Mouse (Mus musculus) cerebellum, adult 8-10 months (tissue): ENCODE measurements around the gene Spata2.

Source experiments
- DNase-seq: peaks from one replicate; pipeline ENCODE4 v3.0.0; 2022

Gene Spata2

DNA sequence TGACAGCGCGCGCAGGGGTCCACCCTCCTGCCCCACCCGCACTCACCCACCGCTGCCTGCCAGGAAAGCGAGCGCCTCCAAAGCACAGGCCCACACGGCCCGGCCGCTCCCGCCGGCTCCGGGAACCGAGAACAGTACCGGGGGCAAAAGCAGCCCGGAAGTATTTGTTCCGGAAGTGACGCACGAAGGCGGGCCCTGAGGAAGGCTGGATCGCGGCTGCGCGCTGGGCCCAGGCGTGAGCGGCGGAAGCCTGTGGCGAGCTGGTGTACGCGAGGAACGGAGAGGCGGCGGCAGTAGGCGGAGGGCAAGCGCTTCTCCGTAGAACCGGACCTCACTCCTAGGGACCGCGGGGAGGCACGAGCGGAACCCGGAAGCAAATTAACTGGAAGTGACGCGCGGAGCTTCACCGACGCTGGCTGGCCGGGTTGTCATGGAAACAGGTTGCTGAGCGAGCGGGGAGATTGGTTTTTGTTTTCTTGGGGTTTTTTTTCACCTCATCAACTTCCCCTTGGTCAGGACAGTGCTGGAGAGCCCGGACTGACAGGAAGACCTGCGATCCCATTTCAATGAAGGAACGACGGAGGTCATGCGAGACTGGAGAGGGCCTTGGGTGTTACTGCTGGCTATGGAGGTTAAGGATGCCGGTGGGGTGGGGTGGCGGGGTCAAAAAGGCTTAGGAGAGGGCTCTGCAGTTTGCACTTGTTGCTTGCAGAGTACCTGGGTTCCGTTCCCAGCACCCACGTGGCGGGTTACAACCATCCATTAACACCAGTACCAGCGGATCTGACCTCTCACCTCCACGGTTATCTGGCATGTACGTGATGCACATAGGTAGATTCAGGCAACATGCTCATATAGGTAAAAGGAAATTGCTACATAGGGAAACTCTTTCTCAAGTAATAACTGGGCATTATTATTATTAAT is at the start of gene Spata2:
Spata2 (minus strand) TSS at position 175 of the 924 bp plus-strand sequence.
- DNase-seq = peak; percentile 93

DNA sequence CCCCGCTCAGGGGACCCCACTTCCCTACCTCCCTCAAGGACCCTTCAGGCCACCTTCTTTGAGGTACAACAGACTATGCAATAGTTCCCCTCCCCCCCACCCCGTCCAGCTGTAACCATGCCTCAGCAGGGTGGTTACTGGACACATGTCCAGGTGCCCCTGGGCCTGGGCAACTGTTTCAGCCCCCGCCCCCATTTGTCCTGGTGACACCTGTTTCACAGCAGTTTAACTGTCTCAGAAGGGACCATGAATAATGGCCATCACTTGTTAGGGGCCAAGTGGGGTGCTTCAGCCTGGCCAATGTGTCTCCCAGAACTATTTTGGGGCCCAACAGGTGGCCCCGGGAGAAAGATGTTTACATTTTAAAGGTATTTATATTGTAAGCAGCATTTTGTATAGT is 49.7 kb upstream of the Spata2 start:
- DNase-seq = no peak

DNA sequence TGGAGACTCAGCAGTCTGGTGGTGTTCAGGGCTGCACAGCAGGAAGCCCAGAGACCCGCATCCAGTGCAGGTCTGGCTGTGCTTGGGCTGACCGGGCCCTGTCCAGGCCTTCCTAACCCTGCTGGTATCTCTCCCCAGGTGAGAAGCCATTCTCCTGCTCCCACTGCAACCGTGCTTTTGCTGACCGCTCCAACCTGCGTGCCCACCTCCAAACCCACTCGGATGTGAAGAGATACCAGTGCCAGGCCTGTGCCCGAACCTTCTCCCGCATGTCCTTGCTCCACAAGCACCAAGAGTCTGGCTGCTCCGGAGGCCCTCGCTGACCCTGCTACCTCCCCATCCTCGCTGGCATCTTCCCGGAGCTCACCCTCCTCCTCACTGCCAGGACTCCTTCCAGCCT is 49.1 kb upstream of the Spata2 start:
- no peak for DNase-seq

DNA sequence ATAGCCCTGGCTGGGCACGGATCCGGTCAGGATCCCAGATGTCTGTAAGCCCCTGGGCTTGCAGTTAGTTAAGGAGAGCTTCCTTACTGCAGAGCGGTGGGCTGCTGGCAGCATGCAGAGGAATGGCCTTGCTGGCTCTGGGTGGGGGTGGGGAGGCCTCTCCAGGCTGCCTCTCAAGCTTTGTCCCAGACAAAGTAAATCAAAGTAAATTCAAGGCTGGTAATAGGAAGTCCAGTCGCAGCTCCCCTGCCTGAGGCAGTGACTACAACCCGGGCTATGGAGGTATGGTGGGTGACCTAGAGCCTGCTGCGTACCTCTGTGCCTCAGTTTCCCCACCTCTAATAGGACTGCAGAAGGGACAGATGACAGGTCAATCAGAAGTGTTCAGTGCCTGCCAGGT is 48.6 kb upstream of the Spata2 start:
- no peak for DNase-seq

DNA sequence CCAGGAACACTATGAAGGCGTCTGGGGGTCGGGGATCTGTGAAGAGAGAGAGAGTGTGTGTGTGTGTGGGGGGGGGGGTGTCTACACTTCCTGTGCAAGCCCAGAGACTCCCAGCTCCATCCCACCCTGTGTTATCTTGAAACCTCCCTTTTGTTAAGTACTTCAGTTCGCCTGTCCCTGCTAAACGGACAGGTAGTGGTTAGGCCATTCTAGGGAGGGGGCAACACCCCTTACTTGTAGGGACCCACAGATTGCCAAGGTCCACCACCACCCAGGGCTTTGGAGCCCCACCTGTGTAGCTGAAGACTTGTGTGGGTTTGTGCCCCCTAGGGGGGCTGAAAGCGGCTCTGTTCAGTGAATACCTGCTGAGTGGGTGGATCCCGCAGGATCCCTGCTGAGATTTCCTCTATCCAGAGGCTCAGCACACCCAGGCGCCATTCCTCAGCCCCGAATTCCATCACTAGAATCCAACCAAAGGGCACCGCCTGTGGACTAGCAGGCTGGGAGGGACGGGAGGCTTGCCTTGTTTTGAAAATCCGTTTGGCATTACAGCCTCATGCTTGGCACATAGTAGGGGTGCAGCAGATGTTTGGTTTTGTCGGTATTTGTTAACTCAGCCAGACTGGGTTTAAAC is 47.9 kb upstream of the Spata2 start:
- DNase-seq = no peak

DNA sequence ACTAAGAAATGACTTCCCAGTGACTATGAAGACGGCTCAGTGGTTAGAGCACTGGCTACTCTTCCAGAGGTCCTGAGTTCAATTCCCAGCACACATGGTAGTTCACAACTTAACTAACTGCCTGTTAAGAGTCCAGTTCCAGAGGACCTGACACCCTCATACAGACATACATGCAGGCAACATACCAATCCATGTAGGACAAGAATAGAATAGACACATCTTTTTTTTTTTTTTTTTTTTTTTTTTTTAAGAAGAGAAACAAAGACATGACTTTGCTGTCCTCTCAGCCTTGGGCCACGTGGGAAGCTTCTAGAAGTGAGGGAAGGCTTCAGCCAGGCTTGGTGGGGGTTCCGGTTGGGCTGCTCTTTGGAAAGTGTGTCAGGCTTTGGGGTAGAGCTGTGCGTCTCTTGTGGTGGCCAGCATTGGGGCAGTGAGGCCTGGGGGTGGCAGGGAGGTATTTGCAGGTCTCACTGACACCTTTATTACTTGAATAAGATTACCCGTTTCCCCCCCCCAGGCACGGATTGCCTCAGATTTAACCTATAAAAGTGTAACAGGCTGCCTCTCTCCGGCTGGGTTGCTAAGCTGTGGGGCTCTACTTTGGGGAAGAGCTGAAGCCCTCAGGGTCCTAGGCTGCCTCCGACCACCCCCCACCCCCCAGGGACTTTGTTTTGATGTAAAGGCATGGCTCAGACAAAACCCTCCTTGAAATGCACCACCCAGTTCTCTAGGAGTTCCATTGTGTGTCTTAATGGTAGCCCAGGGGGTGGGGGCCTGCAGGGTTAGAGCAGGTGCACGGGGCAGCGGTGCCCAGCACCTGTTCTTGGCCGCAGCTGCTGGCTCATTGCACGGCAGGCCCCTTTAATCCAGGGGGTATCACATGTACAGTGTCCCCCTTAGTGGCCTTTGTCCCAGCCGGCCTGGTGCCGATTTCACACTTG is 47.1 kb upstream of the Spata2 start:
- DNase-seq = no peak

DNA sequence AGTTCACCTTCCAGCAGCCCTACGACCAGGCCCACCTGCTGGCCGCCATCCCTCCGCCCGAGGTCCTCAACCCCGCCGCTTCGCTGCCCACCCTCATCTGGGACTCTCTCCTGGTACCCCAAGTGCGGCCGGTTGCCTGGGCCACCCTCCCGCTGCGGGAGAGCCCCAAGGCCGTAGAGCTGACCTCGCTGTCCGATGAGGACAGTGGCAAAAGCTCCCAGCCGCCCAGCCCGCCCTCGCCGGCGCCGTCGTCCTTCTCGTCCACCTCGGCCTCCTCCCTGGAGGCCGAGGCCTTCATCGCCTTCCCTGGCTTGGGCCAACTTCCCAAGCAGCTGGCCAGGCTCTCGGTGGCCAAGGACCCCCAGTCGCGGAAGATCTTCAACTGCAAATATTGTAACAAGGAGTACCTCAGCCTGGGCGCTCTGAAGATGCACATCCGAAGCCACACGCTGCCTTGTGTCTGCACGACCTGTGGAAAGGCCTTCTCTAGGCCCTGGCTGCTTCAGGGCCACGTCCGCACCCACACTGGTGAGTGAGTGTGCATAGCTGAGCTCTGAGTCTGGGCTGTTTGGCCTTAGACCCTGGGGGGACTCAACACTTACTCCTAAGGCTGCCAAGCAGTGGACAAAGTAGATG is 46.1 kb upstream of the Spata2 start:
- no peak for DNase-seq

DNA sequence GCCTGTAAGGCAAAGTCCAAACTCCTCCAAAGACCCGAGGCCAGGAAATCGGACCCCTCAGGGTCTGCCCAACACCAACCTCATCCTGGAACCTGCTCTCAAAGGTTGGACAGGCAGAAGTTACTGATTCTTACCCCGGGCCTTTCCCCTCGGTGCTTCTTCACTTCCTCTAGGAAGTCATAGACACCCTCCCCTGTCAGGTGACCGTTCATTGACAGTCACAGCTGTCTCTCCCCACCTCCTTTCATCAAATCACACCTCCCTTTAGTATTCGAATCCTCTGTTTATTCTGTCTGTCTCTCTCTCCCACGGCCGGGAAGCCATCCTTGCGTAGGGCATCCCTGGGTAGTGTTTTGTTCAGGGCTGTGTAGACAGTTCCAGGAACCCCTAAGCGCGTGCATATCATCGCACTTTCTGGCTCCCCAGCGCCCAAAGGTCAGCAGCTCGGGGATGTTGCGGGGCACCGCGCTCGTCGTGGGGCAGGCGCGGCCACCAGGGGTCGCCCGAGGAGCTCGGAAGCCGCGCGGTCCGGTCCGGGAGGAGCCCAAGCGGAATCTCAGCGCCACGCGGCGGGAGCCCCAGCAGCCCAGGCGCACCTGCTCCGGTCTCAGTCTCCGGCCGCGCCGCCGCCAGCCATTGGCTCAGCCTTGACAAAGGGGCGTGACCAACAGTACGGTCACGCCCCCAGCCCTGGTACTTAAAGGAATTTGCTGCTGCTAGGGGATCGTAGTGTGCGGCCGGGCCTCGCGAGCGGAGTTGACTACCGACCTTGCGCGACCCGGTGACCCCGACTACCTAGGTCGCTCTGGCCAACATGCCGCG is 45.0 kb upstream of the Spata2 start, which contains the start of gene Snai1:
Snai1 (plus strand) TSS at position 720 of the 822 bp plus-strand sequence.
- DNase-seq = peak; percentile 85

DNA sequence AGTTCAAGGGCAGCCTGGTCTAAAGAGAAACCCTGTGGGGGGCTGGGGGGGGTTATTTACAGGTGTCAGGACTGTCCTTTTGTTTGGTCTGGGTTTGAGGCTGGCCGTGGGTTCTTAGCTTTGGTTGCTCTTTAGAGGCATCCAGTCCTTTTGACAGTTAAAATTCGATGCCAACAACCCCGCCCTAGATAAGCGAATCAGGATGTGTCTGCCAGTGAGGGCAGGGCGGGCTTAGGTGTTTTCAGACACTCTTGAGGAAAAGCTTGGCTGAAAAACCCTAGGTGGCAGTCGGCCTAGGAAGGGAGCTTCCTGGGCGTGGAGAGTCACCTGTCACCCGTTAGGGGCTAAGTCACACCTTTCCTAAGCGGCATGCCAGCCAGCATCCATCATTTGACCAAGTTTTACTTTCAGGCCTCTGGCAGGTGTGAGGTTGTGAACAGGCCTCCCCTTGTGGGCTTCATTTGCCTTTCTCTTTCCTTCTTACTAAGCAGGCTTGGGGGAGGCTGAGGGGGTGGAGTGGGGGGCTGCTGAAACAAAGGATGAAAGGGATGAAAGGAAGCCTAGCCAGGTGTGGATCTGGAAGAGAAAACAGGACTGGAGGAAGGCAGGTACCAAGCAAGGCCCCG is 43.7 kb upstream of the Spata2 start:
- no peak for DNase-seq

DNA sequence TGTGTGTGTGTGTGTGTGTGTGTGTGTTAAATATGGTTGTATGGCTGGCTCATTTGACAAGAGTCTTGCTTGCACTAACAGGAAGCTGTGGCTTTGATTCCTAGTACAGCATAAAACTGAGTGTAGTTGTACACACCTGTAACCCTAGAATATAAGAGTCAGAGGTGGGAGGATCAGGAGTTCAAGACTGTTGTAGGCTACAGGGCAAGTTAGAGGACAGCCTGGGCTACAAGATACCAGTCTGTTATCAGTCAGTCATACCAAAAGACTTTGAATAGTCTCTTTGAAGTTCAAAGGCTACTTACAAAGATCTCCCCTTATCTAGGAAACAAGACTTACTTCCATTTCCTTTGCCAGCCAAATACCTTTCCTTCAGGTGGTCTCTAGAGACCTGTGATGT is 41.2 kb upstream of the Spata2 start:
- DNase-seq = no peak

DNA sequence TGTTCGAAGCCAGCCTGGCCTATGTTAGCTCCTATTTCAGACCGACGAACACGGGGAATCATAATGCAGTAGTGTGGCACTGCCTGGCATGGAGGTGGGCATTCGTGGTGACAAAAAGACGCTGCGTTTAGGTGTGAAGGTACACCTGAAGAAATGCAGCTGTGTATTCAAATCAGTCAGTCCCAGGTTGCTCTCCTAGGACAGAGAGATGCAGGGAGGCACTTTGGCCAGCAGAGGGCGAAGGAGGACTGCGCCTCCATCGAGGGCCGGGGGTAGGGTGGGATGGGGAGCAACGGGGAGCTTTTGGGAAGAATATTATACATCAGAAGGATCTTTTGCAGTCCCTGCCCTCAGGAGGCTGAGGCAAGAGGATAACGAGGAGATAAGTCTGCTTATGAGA is 39.4 kb upstream of the Spata2 start:
- no peak for DNase-seq

DNA sequence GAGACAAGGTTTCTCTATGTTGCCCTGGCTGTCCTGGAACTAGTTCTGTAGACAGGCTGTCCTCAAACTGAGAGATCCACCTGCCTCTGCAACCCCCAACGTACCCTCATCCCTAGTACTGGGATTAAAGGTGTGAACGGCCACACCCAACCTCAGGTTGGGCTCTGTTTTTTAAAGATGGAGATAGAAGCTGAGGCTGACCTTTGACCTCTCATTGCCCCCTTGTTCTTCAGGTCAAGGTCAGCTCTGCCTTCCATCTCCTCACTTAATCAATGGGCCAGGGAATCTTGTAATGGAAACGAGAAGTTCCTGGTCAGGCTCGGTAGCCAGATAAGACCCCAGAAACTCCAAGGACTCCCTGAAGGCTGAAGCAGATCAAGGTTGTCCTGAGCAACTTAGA is 37.8 kb upstream of the Spata2 start:
- DNase-seq = no peak

DNA sequence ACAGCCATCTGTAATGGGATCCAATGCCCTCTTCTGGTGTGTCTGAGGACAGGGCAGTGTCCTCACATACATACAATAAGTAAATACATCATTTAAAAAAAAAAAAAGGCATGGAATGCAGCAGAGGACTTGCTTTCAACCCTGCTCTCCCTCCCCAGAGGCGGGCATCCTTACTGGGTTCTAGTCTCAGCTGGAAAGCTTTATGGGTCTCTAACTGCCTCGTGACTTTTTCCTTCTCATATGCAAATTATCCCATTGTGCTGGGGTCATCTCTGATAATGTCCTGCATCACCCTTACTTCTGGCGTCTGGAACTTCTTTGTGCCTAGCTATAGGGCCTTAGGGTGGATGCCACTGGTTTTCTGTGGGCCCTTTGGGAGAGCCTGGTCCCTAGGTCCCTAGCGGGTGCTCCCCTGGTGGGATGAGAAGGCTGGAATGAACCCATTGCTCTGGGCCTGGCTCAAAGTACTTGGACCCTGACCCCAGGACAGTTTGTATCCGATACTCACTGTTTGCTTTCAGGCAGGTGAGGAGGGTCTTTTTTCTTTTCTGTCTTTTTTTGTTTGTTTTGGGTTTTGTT is 37.3 kb upstream of the Spata2 start:
- DNase-seq = no peak

DNA sequence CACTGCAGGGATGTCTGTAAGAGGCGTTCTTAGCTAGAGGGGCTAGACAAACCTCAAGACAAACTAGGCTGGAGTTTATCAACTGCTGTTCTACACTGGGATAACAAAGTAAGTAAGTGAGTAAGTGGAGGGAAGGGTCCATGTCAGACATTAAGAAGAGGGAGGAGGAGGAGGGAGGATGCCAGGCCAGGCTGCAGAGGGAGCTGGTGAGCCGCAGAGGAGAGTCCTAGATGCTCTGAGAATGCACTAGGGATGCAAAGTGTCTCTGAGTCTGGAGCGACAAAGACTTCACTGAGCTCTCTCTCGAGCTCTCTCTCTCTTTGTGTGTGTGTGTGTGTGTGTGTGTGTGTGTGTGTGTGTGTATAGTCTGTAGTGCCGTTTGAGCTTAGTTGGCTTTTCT is 35.6 kb upstream of the Spata2 start:
- no peak for DNase-seq

DNA sequence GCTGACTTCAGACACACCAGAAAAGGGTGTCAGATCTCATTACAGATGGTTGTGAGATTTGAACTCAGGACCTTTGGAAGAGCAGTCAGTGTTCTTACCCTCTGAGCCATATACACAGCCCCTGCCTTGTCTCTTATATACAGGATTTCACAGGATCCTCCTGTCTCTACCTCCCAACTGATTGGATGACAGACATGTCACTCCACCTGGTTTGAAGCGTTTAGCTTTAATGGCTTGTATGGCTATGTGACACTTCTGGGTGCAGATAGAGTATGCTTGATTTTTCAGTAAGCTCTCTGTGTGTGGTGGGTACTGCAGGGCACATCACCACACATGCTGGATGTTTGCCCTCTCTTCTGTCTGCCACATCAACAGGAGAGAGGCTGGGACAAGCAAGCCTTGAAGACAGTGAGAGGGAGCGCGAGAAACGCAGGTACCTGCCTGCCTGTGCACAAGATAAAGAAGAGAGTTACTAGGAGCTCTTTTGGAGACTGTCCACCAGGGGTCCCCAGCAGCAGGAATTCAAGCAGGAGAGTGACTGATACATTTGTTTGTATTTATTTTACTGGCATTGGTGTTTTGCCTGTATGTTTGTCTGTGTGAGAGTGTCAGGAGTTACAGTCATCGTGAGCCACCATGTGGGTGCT is 27.0 kb upstream of the Spata2 start:
- no peak for DNase-seq

DNA sequence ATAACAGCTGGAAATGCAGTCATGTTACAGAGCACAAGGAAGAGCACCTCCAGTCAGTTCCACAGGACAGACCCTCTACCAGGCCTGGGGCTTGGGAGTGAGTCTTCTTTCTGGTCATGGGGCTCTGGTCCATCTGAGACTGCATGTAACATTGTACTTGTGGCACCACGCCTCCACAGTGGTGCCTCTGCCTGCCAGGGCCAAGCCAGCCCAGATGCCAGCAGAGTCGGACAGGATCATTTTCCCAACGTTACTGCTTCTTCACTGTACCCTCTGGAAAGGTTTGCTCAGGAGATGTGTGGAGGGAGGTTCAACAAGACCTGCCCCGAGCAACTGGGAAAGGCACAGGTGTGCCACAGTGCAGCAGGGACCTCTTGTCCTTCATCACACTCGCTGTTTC is 23.0 kb upstream of the Spata2 start:
- DNase-seq = no peak

DNA sequence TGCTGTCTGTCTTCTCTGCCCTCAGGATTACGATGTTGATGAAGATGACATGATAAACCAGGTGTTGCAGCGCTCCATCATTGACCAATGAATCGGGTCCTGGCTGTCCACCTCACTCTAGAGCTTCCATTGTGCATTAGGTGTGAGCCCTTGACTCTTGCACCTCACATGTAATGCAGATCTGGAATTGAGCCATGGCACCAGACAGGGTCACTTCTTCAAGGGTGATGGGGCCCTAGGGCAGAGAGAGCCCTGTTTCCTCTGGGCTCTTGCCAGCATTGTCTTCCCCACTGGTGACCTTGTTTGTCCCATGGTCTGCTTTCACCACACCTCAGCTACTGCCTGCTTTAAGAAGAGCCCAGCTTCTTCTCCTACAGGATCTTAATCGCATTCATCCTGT is 22.0 kb upstream of the Spata2 start:
- no peak for DNase-seq

DNA sequence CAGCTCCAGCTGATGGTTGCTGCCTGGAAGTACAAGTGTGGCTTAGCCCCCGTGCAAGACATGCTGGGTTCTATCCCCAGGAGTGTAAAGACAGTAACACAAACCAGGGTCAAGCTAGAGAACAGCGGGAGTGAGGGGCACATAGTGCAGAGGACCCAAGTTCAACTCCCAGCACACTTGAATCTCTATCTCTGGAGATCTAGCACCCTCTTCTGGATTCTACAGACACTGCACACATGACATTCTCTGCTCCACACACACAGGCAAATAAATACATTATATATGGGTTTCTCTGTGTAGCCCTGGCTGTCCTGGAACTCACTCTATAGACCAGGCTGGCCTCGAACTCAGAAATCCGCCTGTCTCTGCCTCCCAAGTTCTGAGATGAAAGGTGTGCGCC is 20.3 kb upstream of the Spata2 start:
- DNase-seq = no peak

DNA sequence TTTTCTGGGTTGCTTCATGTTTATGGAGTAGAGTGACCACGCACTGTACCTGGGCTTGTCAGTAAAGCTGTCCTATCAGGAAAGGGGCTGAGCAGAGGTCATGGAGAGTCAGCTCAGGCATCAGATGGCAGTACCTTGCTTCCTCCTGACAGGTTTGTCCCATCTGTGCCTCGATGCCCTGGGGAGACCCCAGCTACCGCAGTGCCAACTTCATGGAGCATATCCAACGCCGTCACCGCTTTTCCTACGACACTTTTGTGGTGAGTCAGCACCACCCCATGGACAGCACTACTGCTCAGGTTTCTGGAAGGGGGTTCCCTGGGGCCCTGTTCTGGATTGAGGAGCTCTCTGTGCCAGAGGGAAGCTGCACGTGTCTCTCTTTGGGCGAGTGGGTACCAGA is 19.7 kb upstream of the Spata2 start:
- no peak for DNase-seq

DNA sequence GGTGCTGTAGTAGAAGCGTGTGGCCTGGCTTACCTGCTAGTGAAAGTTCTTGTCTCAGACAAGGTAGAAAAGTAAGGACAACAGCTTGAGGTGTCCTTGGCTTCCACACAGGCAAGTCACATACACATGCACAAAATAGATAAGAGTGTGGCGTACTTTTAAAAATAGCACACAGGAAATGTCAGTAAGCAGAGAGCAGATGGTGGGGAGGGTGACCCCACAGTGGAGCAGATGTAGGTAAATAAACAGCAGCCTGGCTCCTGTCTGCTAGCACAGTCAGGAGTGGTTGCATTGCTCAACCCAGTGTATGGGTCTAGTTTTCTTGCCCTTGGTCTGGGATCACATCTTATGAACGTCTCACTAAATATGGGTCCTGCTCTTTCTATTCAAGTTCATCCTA is 17.8 kb upstream of the Spata2 start:
- no peak for DNase-seq
